ENCODE assay signal across 8 mouse cellular contexts in the genomic region with DNA sequence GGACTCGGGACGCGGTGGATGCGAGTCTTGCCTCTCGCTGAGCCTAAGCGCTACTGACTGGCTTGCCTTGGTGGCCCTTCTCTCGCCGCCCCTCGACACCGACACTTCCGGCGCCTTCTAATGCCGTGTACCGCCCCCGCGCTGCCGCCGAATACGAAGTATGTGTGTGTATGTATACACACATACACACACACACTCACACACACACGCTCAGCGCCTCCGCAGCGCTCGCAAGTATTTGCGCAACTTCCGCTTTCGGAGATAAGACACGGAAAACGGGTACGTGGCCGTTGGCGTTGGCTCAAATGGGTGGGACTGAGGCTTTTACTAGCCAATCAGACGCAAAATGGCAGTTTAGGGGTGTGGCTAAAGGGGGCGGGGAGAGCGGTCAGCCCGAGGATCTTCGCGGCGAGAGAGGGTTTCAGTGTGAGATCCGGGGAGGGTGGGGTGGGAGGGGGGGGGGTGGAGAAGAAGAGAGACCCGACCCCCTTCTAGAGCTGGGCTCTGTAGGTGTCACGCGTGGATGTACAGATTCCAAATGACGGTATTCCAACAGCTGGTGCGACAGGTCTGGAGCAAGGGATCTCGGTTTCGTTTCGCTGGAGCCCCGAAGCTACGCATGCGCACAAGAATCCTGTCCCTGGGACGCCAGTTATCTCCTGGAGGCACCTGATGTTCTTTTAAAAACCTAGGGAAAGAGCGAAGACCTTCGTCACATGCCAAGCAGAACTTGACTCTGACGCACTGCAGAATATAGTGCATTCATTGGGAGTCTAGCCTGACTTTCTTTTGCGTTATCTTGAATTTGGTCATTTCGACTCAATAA. TPM values are rescaled to one million over a fixed set of nuclear protein-coding genes. Genes with fewer than 3 reads are reported as not detected.
A peak's percentile ranks its signal among the peaks of the same experiment; 100 is the strongest.
DNase-seq lines count a peak whose midpoint lies in the region; ATAC-seq and TF ChIP-seq lines count a peak whose summit lies in the region.

A gene (minus strand): TSS at position 244 of the 826 bp plus-strand sequence.

- no peaks in the 10 kb centered on the region for H3K27me3 ChIP-seq in forebrain, embryonic 15.5 days

- peak; percentile 96 for ATAC-seq in forebrain, embryonic 15.5 days (replicated peaks)
- ATAC-seq in neutrophil, adult 5-6 weeks (ENCODE audit: extremely low read depth, insufficient number of reproducible peaks, low FRiP score, poor library complexity, severe bottlenecking), result peak; percentile 96

- whole genome bisulfite sequencing in forebrain, embryonic 15.5 days, result under 1% methylated on average over 57 of the region's 57 CpGs
- under 1% methylated on average over 57 of the region's 57 CpGs for WGBS in lung, adult 2 months

- in situ Hi-C loops in ES-E14 (cut with MboI; ENCODE audit: low sequenced_read_pairs in 2 of 2, unreplicated experiment in 2 of 2), result no loop called here

- no peaks in the 10 kb centered on the region for H3K36me3 ChIP-seq in ES-E14 (ENCODE audit: control insufficient read depth, insufficient read depth, low read length, poor library complexity, severe bottlenecking)
- H3K36me3 ChIP-seq in forebrain, embryonic 15.5 days, result no peaks in the 10 kb centered on the region

- intact Hi-C loops in heart, postnatal 25 days (cut with DNase I), result loop anchor here (5.0 kb wide), 1 partner anchor 211 kb away; a partner anchor contains a TSS

- peaks cover 0 to 9% of the 10 kb centered on the region in 2 experiments; a peak in 2 of 4 replicates for H3K4me1 ChIP-seq in ES-E14 (ENCODE audit: control insufficient read depth in 2 of 2, insufficient read depth in 2 of 2, low read length in 2 of 2, poor library complexity in 1 of 2)
- peaks cover 54% of the 10 kb centered on the region for H3K4me1 ChIP-seq in forebrain, embryonic 15.5 days
- peaks cover 5% of the 10 kb centered on the region; the same call in 1 of the 2 replicates for H3K4me1 ChIP-seq in lung, adult 2 months (ENCODE audit: control insufficient read depth, insufficient read depth, low read length)

- peak; percentile 95 for DNase-seq in ES-E14 (ENCODE audit: low read depth, low spot score)
- peak; percentile 98 for DNase-seq in cerebellum, adult 11-12 months
- peak; percentile 96 for DNase-seq in heart, postnatal 25 days (ENCODE audit: low spot score)
- peak; percentile 98 to 100 for DNase-seq in layer of hippocampus, adult 18-20 months (ENCODE audit: low spot score in 2 of 2)
- peak; percentile 99 for DNase-seq in lung, adult 2 months
- peak; percentile 96 to 98 for DNase-seq in thymus, adult 18-20 months

- peak within 1 kb of the TSS; percentile 38 for H3K27ac ChIP-seq in ES-E14 (ENCODE audit: insufficient read depth, low read depth, low read length, poor library complexity, severe bottlenecking)
- H3K27ac ChIP-seq in forebrain, embryonic 15.5 days (replicated peaks), result peak within 1 kb of the TSS; percentile 89

- H3K4me3 ChIP-seq in ES-E14 (ENCODE audit: insufficient read depth in 1 of 2, low read depth in 1 of 2, low read length in 2 of 2, poor library complexity in 1 of 2, severe bottlenecking in 1 of 2), result peak within 1 kb of the TSS; percentile 87 to 89
- H3K4me3 ChIP-seq in forebrain, embryonic 15.5 days, result peak within 1 kb of the TSS; percentile 74
- H3K4me3 ChIP-seq in lung, adult 2 months (replicated peaks; ENCODE audit: extremely low read depth, low read depth, low read length), result peak within 1 kb of the TSS; percentile 80

- H3K9me3 ChIP-seq in ES-E14 (ENCODE audit: control insufficient read depth, insufficient read depth, low read depth, low read length), result no peaks in the 10 kb centered on the region
- no peaks in the 10 kb centered on the region for H3K9me3 ChIP-seq in forebrain, embryonic 15.5 days

- no peak for TF ChIP-seq CTCF in lung, adult 2 months (IDR thresholded peaks at IDR 0.05; ENCODE audit: insufficient read depth, low read length)

- H3K9ac ChIP-seq in ES-E14 (ENCODE audit: insufficient read depth, low read depth, low read length, poor library complexity, severe bottlenecking), result peak within 1 kb of the TSS; percentile 85
- peak within 1 kb of the TSS; percentile 56 for H3K9ac ChIP-seq in forebrain, embryonic 15.5 days (replicated peaks)

- TF ChIP-seq POLR2A in lung, adult 2 months (IDR thresholded peaks at IDR 0.05; ENCODE audit: borderline replicate concordance, extremely low read depth, low read depth, low read length), result peak; percentile 94

- H3K4me2 ChIP-seq in forebrain, embryonic 15.5 days (replicated peaks), result peak within 1 kb of the TSS; percentile 86

TF ChIP-seq in ES-E14, 5 proteins besides CTCF, POLR2A, EP300 and RAD21:
- TF ChIP-seq HCFC1 (IDR thresholded peaks at IDR 0.05; ENCODE audit: borderline replicate concordance, insufficient read depth, low read length) (peak; percentile 58; the same call in 1 of the 2 replicates), ZNF384 (IDR thresholded peaks at IDR 0.05; ENCODE audit: low read depth, low read length) (no peak)

RNA-seq across cellular contexts. Expression of the gene that starts here (rescaled TPM):
- 7.1 and 10.6 TPM in 2 replicates for total RNA-seq in ES-E14 (2012; rRNA removed)
- polyA plus RNA-seq in forebrain, embryonic 15.5 days (2015; fragmentation: Nextera tagmentation; extraction: Ambion mirVana), result 11.5 and 12.2 TPM in 2 replicates
- total RNA-seq in heart, postnatal 25 days (2021), result 1 to 10 TPM; 7.3 to 7.9 TPM
- total RNA-seq in layer of hippocampus, adult 18-20 months (2021), result 10 to 100 TPM; 18.7 to 20.4 TPM
- 5.2 and 5.6 TPM in 2 replicates for polyA plus RNA-seq in lung, adult 2 months (2012; rRNA removed)
- 52.3 and 60.5 TPM in 2 replicates for total RNA-seq in neutrophil, adult 5-6 weeks (2017)

Comparison
In these comparisons a context has a peak if more than half of its experiments do, and no peak if none do; other contexts are left out.
1. Peak in every context shown above with its lines: DNase-seq, ATAC-seq, H3K4me3 ChIP-seq and H3K27ac ChIP-seq.